Mouse (Mus musculus) thymus, adult 2 months (tissue): ENCODE measurements at regions not wholly inside any gene's neighbourhood (a gene's known extent, or its start where the extent isn't known, plus 50 kb on each side); places are given as distances from the start of the nearest gene placed in this dataset.

Source experiments
- DNase-seq: peaks from one replicate; pipeline ENCODE4 v3.0.0; 2021
- H3K27ac ChIP-seq: fragments of 200-500 bp; 2 replicates; pipeline ENCODE4 v1.5.1; 2012; ENCODE audit warnings: low read length, control low read depth; ENCODE audit not compliant: control insufficient read depth, insufficient read depth
- H3K27me3 ChIP-seq: fragments of 200-500 bp; 2 replicates; pipeline ENCODE4 v1.6.1; 2012; ENCODE audit warnings: mild to moderate bottlenecking, low read length, moderate library complexity, mixed read lengths; ENCODE audit not compliant: control insufficient read depth, insufficient read depth
- H3K36me3 ChIP-seq: fragments of 200-500 bp; 2 replicates; pipeline ENCODE4 v1.6.1; 2012; ENCODE audit warnings: mild to moderate bottlenecking, low read length, moderate library complexity; ENCODE audit not compliant: control insufficient read depth, insufficient read depth
- H3K4me1 ChIP-seq: fragments of 200-500 bp; replicated peaks from 2 replicates; pipeline ENCODE4 v1.6.1; 2012; ENCODE audit warnings: low read length; ENCODE audit not compliant: control insufficient read depth, insufficient read depth
- H3K4me3 ChIP-seq: fragments of 200-500 bp; 2 replicates; pipeline ENCODE4 v1.5.1; 2012; ENCODE audit warnings: mild to moderate bottlenecking, low read length, control low read depth, moderate library complexity; ENCODE audit not compliant: control insufficient read depth, insufficient read depth
- CTCF ChIP-seq: fragments of 200-500 bp; IDR thresholded peaks from 2 replicates; pipeline ENCODE4 v1.5.1; 2012; ENCODE audit warnings: mild to moderate bottlenecking, control low read depth, low read length, moderate library complexity, borderline replicate concordance; ENCODE audit not compliant: control insufficient read depth, poor library complexity, insufficient read depth; ENCODE audit errors: extremely low read depth
- POLR2A ChIP-seq: fragments of 200-500 bp; IDR thresholded peaks from 2 replicates; pipeline ENCODE4 v1.6.1; 2012; ENCODE audit warnings: mild to moderate bottlenecking, low read length, control low read depth, moderate library complexity; ENCODE audit not compliant: control insufficient read depth, poor library complexity, insufficient read depth; ENCODE audit errors: extremely low read depth
- WGBS: fragments of 180-500 bp; shearing (Covaris S2); methylation state at CpG from one replicate; pipeline ENCODE4 v1.1.7; 2018; 5-methylcytosine and 5-hydroxymethylcytosine counted together

GRCm38 (mm10) chr14:67141581-67142441 is 1132.8 kb upstream of the Gulo start:
- H3K4me3 ChIP-seq = no peak overlapping the region
- 46% methylated on average over 15 of the region's 15 CpGs for WGBS
- no peak overlapping the region for H3K27ac ChIP-seq
- no peak for DNase-seq
- TF ChIP-seq POLR2A (no peak), CTCF (no peak)
- H3K4me1 ChIP-seq = no peaks in the 10 kb centered on the region
- no peaks in the 10 kb centered on the region for H3K36me3 ChIP-seq
- no peaks in the 10 kb centered on the region for H3K27me3 ChIP-seq

- TF ChIP-seq CTCF (no peak), POLR2A (no peak)
- Histone ChIP-seq H3K27me3 (no peaks in the 10 kb centered on the region), H3K4me1 (no peaks in the 10 kb centered on the region), H3K4me3 (no peak overlapping the region), H3K27ac (no peak overlapping the region), H3K36me3 (no peaks in the 10 kb centered on the region)
- no peak for DNase-seq
- 81% methylated on average over 7 of the region's 7 CpGs for WGBS
Measured at GRCm38 (mm10) chr14:67141151-67141550, 1132.1 kb upstream of the Gulo start.

- Histone ChIP-seq H3K4me1 (no peaks in the 10 kb centered on the region), H3K36me3 (no peaks in the 10 kb centered on the region), H3K27me3 (no peaks in the 10 kb centered on the region), H3K4me3 (no peak overlapping the region), H3K27ac (no peak overlapping the region)
- TF ChIP-seq CTCF = no peak
- TF ChIP-seq POLR2A = no peak
- no peak for DNase-seq
Measured at GRCm38 (mm10) chr14:67139674-67140073, 1130.7 kb upstream of the Gulo start.

- Histone ChIP-seq H3K4me1 (no peaks in the 10 kb centered on the region), H3K27ac (no peak overlapping the region), H3K36me3 (no peaks in the 10 kb centered on the region), H3K4me3 (no peak overlapping the region), H3K27me3 (no peaks in the 10 kb centered on the region)
- no peak for TF ChIP-seq POLR2A
- no peak for TF ChIP-seq CTCF
- 85% methylated on average over 5 of the region's 5 CpGs for WGBS
- no peak for DNase-seq
Measured at GRCm38 (mm10) chr14:67139152-67139551, 1130.1 kb upstream of the Gulo start.

GRCm38 (mm10) chr14:67136141-67136498 is 1127.1 kb upstream of the Gulo start:
- WGBS = 45% methylated on average over 2 of the region's 2 CpGs

GRCm38 (mm10) chr14:67135221-67136140 is 1126.5 kb upstream of the Gulo start:
- Histone ChIP-seq H3K27ac (no peak overlapping the region), H3K36me3 (no peaks in the 10 kb centered on the region), H3K27me3 (no peaks in the 10 kb centered on the region), H3K4me1 (no peaks in the 10 kb centered on the region), H3K4me3 (no peak overlapping the region)
- no peak for DNase-seq
- WGBS = 54% methylated on average over 18 of the region's 18 CpGs
- TF ChIP-seq POLR2A = no peak
- TF ChIP-seq CTCF = no peak

More at GRCm38 (mm10) chr14:67136141-67136498, 1127.1 kb upstream of the Gulo start:
- H3K27me3 ChIP-seq = no peaks in the 10 kb centered on the region
- H3K4me3 ChIP-seq = no peak overlapping the region
- no peak for TF ChIP-seq POLR2A
- no peaks in the 10 kb centered on the region for H3K36me3 ChIP-seq
- no peak for DNase-seq
- H3K27ac ChIP-seq = no peak overlapping the region
- H3K4me1 ChIP-seq = no peaks in the 10 kb centered on the region

- DNase-seq = no peak
- H3K27ac ChIP-seq = no peak overlapping the region
- no peaks in the 10 kb centered on the region for H3K27me3 ChIP-seq
- no peak overlapping the region for H3K4me3 ChIP-seq
- H3K4me1 ChIP-seq = no peaks in the 10 kb centered on the region
- no peak for TF ChIP-seq POLR2A
- no peak for TF ChIP-seq CTCF
- WGBS = 88% methylated on average over 6 of the region's 6 CpGs
- no peaks in the 10 kb centered on the region for H3K36me3 ChIP-seq
Measured at GRCm38 (mm10) chr14:67133221-67133620, 1124.2 kb upstream of the Gulo start.
